In the genomic region with DNA sequence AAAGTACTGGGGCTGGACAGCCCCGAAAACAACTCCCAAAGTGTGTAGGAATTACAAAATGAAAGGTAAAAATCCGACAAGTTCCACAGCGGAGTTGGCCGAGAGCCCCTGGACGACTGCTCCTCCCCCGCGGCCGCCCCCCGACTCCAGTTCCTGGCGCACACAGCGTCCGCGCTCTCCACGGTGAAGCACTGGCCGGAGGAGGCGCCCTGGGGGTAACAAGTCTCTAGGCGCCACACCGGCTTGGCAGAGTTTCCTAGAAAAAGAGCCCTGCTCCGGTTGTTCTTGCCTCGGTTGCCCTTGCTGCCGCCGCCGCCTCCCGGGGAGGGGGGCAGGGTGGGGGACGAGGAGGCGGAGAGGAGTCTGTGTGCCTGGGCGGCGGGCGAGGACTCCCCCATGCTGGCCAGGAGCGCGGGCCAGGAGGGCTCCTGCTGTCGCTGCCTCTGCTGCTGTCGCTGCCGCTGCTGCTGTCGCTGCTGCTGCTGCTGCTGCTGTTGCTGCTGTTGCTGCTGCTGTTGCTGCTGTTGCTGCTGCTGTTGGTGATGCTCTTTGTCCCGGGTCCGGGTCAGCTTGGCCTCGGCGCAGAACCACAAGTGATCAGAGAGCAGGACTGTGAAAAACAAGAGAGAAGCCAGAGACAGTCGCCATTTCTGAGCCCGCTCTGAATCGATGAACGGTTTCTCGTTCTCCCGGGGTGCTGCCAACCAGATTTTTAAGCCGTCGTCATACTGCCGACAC, we compare ENCODE assay signal across 9 mouse cellular contexts. TPM values are rescaled to one million over a fixed set of nuclear protein-coding genes. Genes with fewer than 3 reads are reported as not detected.
DNase-seq lines count a peak whose midpoint lies in the region; ATAC-seq lines count a peak whose summit lies in the region.
"Had no signal": no experiment of that assay in that cellular context is flagged by ENCODE, and none has a peak within 500 bp of the region (broad histone marks: within the 10 kb centered on the region; RNA-seq: fewer than 3 reads in every experiment).

No protein-coding gene starts in this region.

- no peak overlapping the region for H3K27ac ChIP-seq in liver, embryonic 11.5 days (ENCODE audit: low read depth, low read length)
- H3K27ac ChIP-seq in neural tube, embryonic 14.5 days (ENCODE audit: low read depth, low read length) = peak overlapping the region; percentile 89

- peak overlapping the region; percentile 50 for H3K4me3 ChIP-seq in liver, embryonic 11.5 days (ENCODE audit: low read depth, low read length)
- H3K4me3 ChIP-seq in neural tube, embryonic 14.5 days (ENCODE audit: low read depth, low read length) = peak overlapping the region; percentile 61

- DNase-seq in liver, embryonic 11.5 days (ENCODE audit: low spot score) = peak; percentile 43
- DNase-seq in liver (no peak), adipocyte (ENCODE audit: low spot score) (no peak)
- DNase-seq in cerebellum, postnatal 10 days = peak; percentile 75
- peak; percentile 37 to 44 for DNase-seq in frontal cortex, postnatal 25 days (ENCODE audit: low spot score in 2 of 2)
- DNase-seq in left cerebral cortex, postnatal 14 days (ENCODE audit: low spot score in 2 of 2) = peak; percentile 35 to 40
- no peak for DNase-seq in ovary, postnatal 10 days (ENCODE audit: low spot score)

- ATAC-seq in liver, embryonic 11.5 days (replicated peaks; ENCODE audit: low FRiP score) = no peak
- peak; percentile 36 for ATAC-seq in neural tube, embryonic 14.5 days (ENCODE audit: low read depth)

- H3K4me1 ChIP-seq in liver, embryonic 11.5 days (replicated peaks; ENCODE audit: control insufficient read depth, insufficient read depth, low read length) = no peaks in the 10 kb centered on the region
- no peaks in the 10 kb centered on the region for H3K4me1 ChIP-seq in neural tube, embryonic 14.5 days (ENCODE audit: control insufficient read depth, insufficient read depth, low read length)
- H3K4me1 ChIP-seq: megakaryocyte, embryonic 14.5 days had no signal

- no peaks in the 10 kb centered on the region for H3K36me3 ChIP-seq in liver, embryonic 11.5 days (ENCODE audit: control insufficient read depth, insufficient read depth, low read length)
- H3K36me3 ChIP-seq in neural tube, embryonic 14.5 days (ENCODE audit: control insufficient read depth, insufficient read depth, low read length) = no peaks in the 10 kb centered on the region

- 3% methylated on average over 45 of the region's 48 CpGs for WGBS in liver, embryonic 11.5 days
- 1% methylated on average over 47 of the region's 48 CpGs for WGBS in neural tube, embryonic 14.5 days

- H3K9me3 ChIP-seq in liver, embryonic 11.5 days (ENCODE audit: control insufficient read depth, low read length) = no peaks in the 10 kb centered on the region
- no peaks in the 10 kb centered on the region for H3K9me3 ChIP-seq in neural tube, embryonic 14.5 days (ENCODE audit: control insufficient read depth, low read length)

- intact Hi-C loops in left cerebral cortex, postnatal 14 days (cut with DNase I) = loop anchor here (5.0 kb wide), 2 partner anchors 162 to 423 kb away; no protein-coding TSS in a partner anchor

- peak overlapping the region; percentile 66 for H3K4me2 ChIP-seq in liver, embryonic 11.5 days
- peak overlapping the region; percentile 89 for H3K4me2 ChIP-seq in neural tube, embryonic 14.5 days (ENCODE audit: low read depth, low read length)

- H3K27me3 ChIP-seq in liver, embryonic 11.5 days (replicated peaks; ENCODE audit: control insufficient read depth, insufficient read depth, low read length) = peaks cover 44% of the 10 kb centered on the region
- no peaks in the 10 kb centered on the region for H3K27me3 ChIP-seq in neural tube, embryonic 14.5 days (ENCODE audit: control insufficient read depth, insufficient read depth, low read length)

- no peak overlapping the region for H3K9ac ChIP-seq in liver, embryonic 11.5 days (ENCODE audit: low read depth, low read length)
- peak overlapping the region; percentile 77 for H3K9ac ChIP-seq in neural tube, embryonic 14.5 days (replicated peaks; ENCODE audit: low read depth, low read length)

RNA-seq across cellular contexts. Expression of gene Fam155a, which starts 0.5 kb away (rescaled TPM):
- polyA plus RNA-seq in liver, embryonic 11.5 days (2014; fragmentation: Nextera tagmentation; extraction: Ambion mirVana) = 0.16 and 0.41 TPM in 2 replicates
- total RNA-seq in left cerebral cortex, postnatal 14 days (2021) = 100 to 1,000 TPM in 1 of 2 experiments, 10 to 100 TPM in 1; 93.7 to 104 TPM
- 30.5 and 33.4 TPM in 2 replicates for polyA plus RNA-seq in neural tube, embryonic 14.5 days (2014; fragmentation: Nextera tagmentation; extraction: Ambion mirVana)

Comparison
In these comparisons a context has a peak if more than half of its experiments do, and no peak if none do; other contexts are left out.
1. DNase-seq: peak in liver, embryonic 11.5 days (single experiment), cerebellum, postnatal 10 days (2 of 2), frontal cortex, postnatal 25 days (2 of 2) and left cerebral cortex, postnatal 14 days (2 of 2); none in liver (single experiment), ovary, postnatal 10 days (single experiment) and adipocyte (single experiment).
2. RNA of gene Fam155a, which starts 0.5 kb away (polyA plus RNA-seq): 30.5 to 33.4 TPM in neural tube, embryonic 14.5 days; 0.16 to 0.41 TPM in liver, embryonic 11.5 days; every median in the first group is over 10 times any median in the second.